Mouse (Mus musculus) olfactory bulb, adult 2 months (tissue): Measurements from ENCODE around the gene Spint2.

ENCODE experiments used
- CTCF ChIP-seq: fragments of 200-500 bp; IDR thresholded peaks from 2 replicates; pipeline ENCODE4 v1.5.1; 2012; ENCODE audit warnings: low read depth, mild to moderate bottlenecking, low read length, moderate library complexity; ENCODE audit not compliant: insufficient read depth
- POLR2A ChIP-seq: fragments of 200-500 bp; IDR thresholded peaks from 2 replicates; pipeline ENCODE4 v1.6.1; 2012; ENCODE audit warnings: mild to moderate bottlenecking, low read depth, low read length, moderate library complexity; ENCODE audit not compliant: insufficient read depth

DNA sequence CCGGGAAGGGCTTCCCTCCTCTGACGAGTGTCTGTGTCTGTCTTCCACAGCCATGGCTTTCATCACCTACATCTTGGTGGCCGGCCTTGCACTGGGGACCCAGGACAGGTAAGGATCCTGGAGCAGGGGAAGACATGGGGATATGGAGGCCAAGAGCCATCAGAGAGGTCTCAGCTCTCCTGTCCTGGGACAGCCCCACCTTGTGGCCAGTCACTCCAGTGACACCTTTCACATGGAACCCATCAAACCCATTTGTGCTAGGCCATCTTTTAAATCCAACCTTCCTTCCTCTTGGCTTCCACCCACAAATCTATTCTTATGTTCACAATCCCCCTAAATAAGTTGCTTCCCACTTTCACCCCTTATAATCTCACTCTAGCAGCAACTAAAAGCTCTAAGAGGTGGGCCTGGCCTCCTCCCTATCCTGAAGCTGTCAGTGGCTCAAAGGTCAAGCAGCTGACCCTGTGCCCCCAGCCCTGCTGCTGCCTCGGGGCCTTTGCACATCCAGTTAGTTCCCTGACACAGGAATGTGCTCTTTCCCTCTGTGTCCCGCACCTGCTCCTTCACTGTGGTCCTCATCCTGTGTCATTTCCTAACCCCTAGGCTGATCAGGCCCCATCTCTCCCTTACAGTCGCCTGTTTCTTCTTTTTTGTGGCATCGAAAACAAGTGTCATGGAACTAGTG lies 36.8 kb downstream of the Spint2 start:
- TF ChIP-seq CTCF (no peak), POLR2A (no peak)
